Mouse (Mus musculus) liver, postnatal 0 days (tissue): ENCODE results near the gene Mex3a. TPM values are rescaled to one million over a fixed set of nuclear protein-coding genes. Genes with fewer than 3 reads are reported as not detected.
A peak's percentile ranks its signal among the peaks of the same experiment; 100 is the strongest.

Experiments used
- ATAC-seq: fragments of 200-750 bp; cut with Nextera tagmentation; 2 replicates; pipeline ENCODE4 v1.8.0; 2017; ENCODE audit warnings: mild to moderate bottlenecking, moderate library complexity
- DNase-seq: peaks from one replicate; pipeline ENCODE4 v3.0.0-alpha.2; 2016
- H3K27ac ChIP-seq: fragments of 300-500 bp; sonication (generic); 2 replicates; pipeline ENCODE4 v1.5.1; 2014; ENCODE audit warnings: antibody characterized with exemption, moderate library complexity, mild to moderate bottlenecking, low read depth
- H3K27me3 ChIP-seq: fragments of 300-500 bp; sonication (generic); 2 replicates; pipeline ENCODE4 v1.6.1; 2014; ENCODE audit warnings: low read length, control low read depth, mixed read lengths; ENCODE audit not compliant: insufficient read depth
- H3K36me3 ChIP-seq: fragments of 300-500 bp; sonication (generic); replicated peaks from 2 replicates; pipeline ENCODE4 v1.6.1; 2014; ENCODE audit warnings: mild to moderate bottlenecking, control low read depth, low read length, moderate library complexity, mixed read lengths; ENCODE audit not compliant: insufficient read depth
- H3K4me1 ChIP-seq: fragments of 300-500 bp; sonication (generic); 2 replicates; pipeline ENCODE4 v1.6.1; 2014; ENCODE audit warnings: antibody characterized with exemption, mild to moderate bottlenecking, control low read depth; ENCODE audit not compliant: insufficient read depth
- H3K4me2 ChIP-seq: fragments of 300-500 bp; sonication (generic); 2 replicates; pipeline ENCODE4 v1.6.1; 2014; ENCODE audit warnings: low read depth, mild to moderate bottlenecking, low read length, moderate library complexity, mixed read lengths
- H3K4me3 ChIP-seq: fragments of 300-500 bp; sonication (generic); 2 replicates; pipeline ENCODE4 v1.5.1; 2014; ENCODE audit warnings: low read depth, low read length
- H3K9ac ChIP-seq: fragments of 300-500 bp; sonication (generic); replicated peaks from 2 replicates; pipeline ENCODE4 v1.6.1; 2014; ENCODE audit warnings: mild to moderate bottlenecking, moderate library complexity
- H3K9me3 ChIP-seq: fragments of 300-500 bp; sonication (generic); 2 replicates; pipeline ENCODE4 v1.6.1; 2016; ENCODE audit warnings: mild to moderate bottlenecking, control low read depth, low read length, mixed read lengths
- CTCF ChIP-seq: sonication (generic); IDR thresholded peaks from 2 replicates; pipeline ENCODE4 v1.5.1; 2016; ENCODE audit warnings: antibody characterized with exemption, low read depth
- EP300 ChIP-seq: IDR thresholded peaks from 2 replicates; pipeline ENCODE4 v1.6.1; 2016; ENCODE audit warnings: antibody characterized with exemption, low read depth, mild to moderate bottlenecking
- WGBS: fragments of 180-500 bp; shearing (Covaris S2); extraction: QIAGEN DNeasy Blood & Tissue Kit; methylation state at CpG from one replicate; pipeline ENCODE4 v1.1.7; 2014; ENCODE audit not compliant: insufficient replicate concordance; 5-methylcytosine and 5-hydroxymethylcytosine counted together
- polyA plus RNA-seq: library from polyadenylated mRNA; unstranded; fragments of >200 nt; fragmentation: Nextera tagmentation; extraction: Ambion mirVana; gene quantifications from 2 replicates; pipeline ENCODE4 v1.2.1, GENCODE M21; 2015

Mex3a gene
- polyA plus RNA-seq, 1 experiment from 2014 or later, result 0.51 TPM

- DNase-seq, result no peak
- no peak overlapping the region for H3K4me3 ChIP-seq
- H3K4me1 ChIP-seq, result peaks cover 14% of the 10 kb centered on the region
- no peaks in the 10 kb centered on the region for H3K36me3 ChIP-seq
- ATAC-seq, result no peak
- H3K9ac ChIP-seq, result no peak overlapping the region; the same call in 1 of the 2 replicates
- H3K4me2 ChIP-seq, result no peak overlapping the region
- no peaks in the 10 kb centered on the region for H3K27me3 ChIP-seq
- H3K27ac ChIP-seq, result no peak overlapping the region
- H3K9me3 ChIP-seq, result no peaks in the 10 kb centered on the region
- WGBS, result 69% methylated on average over 5 of the region's 5 CpGs
- no peak for TF ChIP-seq EP300
- TF ChIP-seq CTCF, result no peak
Observed at GRCm38 (mm10) chr3:88540085-88540484, 7.9 kb downstream of the Mex3a start.

DNA sequence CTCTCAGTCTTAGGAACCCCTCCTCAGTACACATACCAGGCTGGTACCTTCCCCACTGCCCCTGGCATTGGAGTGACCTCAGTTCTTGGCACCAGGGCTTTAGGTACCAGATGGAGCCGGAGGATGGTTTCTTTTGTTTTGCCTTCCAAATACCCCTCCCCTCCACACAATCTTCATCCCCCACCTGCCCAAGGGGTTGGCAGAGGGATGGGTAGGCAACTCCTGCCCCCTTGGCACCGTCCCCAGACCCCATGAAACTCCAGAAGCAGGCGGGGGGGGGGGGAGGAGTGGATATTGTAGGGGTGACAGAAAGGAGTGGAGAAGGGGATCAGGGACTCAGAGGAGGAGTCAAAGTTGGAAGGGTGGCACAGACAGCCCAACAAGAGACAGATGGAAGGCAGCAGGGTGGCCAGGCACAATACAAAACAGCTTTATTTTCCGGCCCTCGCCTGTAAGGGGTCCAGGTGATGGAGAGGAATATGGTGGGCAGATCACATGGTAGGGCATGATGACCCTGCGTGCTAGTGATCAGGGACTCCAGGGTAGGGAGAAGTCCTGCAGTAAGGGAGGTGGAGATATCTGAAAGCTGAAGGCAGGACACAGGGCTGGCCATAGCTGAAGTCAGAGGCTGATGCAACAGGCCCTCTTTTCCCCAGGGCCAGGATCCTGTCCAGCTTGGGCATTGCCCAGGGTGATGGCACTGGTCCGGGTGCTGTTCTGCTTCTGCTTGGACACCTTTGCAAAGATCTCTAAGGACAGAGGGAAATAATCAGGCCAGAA, 9.6 kb downstream of the Mex3a start:
- no peaks in the 10 kb centered on the region for H3K36me3 ChIP-seq
- DNase-seq (no peak), ATAC-seq (no peak)
- no peak overlapping the region for H3K27ac ChIP-seq
- no peak overlapping the region for H3K4me3 ChIP-seq
- TF ChIP-seq EP300 (no peak), CTCF (no peak)
- no peak overlapping the region for H3K4me2 ChIP-seq
- no peak overlapping the region for H3K9ac ChIP-seq
- no peaks in the 10 kb centered on the region for H3K9me3 ChIP-seq
- H3K4me1 ChIP-seq, result peaks cover 2% of the 10 kb centered on the region
- WGBS, result 80% methylated on average over 7 of the region's 7 CpGs
- H3K27me3 ChIP-seq, result no peaks in the 10 kb centered on the region

- Histone ChIP-seq H3K4me2 (no peak overlapping the region), H3K4me1 (peaks cover 2% of the 10 kb centered on the region; the same call in 1 of the 2 replicates), H3K36me3 (no peaks in the 10 kb centered on the region), H3K4me3 (no peak overlapping the region), H3K9ac (no peak overlapping the region), H3K27ac (no peak overlapping the region), H3K9me3 (no peaks in the 10 kb centered on the region), H3K27me3 (no peaks in the 10 kb centered on the region)
- no peak for ATAC-seq
- no peak for DNase-seq
- TF ChIP-seq CTCF (no peak), EP300 (no peak)
- 82% methylated on average over 4 of the region's 4 CpGs for WGBS
Observed at GRCm38 (mm10) chr3:88542486-88542885, 10.3 kb downstream of the Mex3a start.

DNA sequence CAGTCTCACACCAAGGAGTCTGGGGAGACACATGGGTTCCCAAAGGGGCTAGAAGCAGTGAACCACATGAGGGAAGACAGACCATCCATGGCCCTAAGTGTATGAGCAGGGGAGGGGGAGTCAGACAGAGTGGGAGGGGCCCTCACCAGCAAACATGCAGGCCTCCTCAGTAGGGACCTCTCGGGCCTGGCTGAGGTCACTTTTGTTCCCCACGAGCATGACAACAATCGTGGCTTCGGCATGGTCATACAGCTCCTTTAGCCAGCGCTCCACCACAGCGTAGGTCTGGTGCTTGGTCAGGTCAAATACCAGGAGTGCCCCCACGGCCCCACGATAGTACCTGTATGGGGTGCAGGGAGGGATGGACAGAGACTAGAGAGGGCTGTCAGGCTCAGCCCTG, 11.0 kb downstream of the Mex3a start:
- Histone ChIP-seq H3K36me3 (no peaks in the 10 kb centered on the region), H3K9me3 (no peaks in the 10 kb centered on the region), H3K9ac (no peak overlapping the region), H3K27ac (no peak overlapping the region), H3K27me3 (no peaks in the 10 kb centered on the region), H3K4me3 (no peak overlapping the region), H3K4me2 (no peak overlapping the region), H3K4me1 (peaks cover 2% of the 10 kb centered on the region; the same call in 1 of the 2 replicates)
- DNase-seq, result no peak
- 81% methylated on average over 8 of the region's 8 CpGs for WGBS
- no peak for ATAC-seq
- no peak for TF ChIP-seq CTCF
- no peak for TF ChIP-seq EP300

GRCm38 (mm10) chr3:88543651-88544410, 11.6 kb downstream of the Mex3a start:
- no peaks in the 10 kb centered on the region for H3K27me3 ChIP-seq
- DNase-seq (no peak), ATAC-seq (0 out of 2 replicates have a peak, but pooled peaks have one; percentile 31)
- 57% methylated on average over 5 of the region's 5 CpGs for WGBS
- H3K4me1 ChIP-seq, result peaks cover 2% of the 10 kb centered on the region; the same call in 1 of the 2 replicates
- H3K4me3 ChIP-seq, result no peak overlapping the region
- no peak overlapping the region for H3K4me2 ChIP-seq
- no peaks in the 10 kb centered on the region for H3K36me3 ChIP-seq
- no peak overlapping the region for H3K27ac ChIP-seq
- H3K9ac ChIP-seq, result no peak overlapping the region
- no peaks in the 10 kb centered on the region for H3K9me3 ChIP-seq
- TF ChIP-seq CTCF (no peak), EP300 (no peak)

DNA sequence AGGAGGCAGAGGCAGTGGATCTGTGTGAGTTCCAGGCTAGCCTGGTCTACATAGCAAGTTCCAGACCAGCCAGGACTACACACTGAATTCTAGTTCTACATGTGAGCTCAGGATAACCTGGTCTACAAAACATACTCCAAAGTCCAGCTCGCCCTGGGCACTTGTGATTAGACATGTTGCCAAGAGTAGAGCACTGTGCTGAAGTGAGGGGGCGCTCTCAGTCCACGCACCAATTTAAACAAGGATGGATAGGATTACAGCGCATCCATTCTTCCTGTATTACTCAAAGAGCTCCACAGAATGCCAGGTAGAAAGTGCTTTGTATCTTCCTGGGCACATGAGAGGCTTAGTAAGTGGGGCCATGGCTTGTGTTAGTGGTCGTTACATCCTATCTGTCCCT, 12.3 kb downstream of the Mex3a start:
- H3K4me1 ChIP-seq, result peaks cover 2% of the 10 kb centered on the region; the same call in 1 of the 2 replicates
- no peaks in the 10 kb centered on the region for H3K36me3 ChIP-seq
- no peak overlapping the region for H3K4me2 ChIP-seq
- TF ChIP-seq CTCF (peak; percentile 71), EP300 (no peak)
- no peaks in the 10 kb centered on the region for H3K27me3 ChIP-seq
- H3K4me3 ChIP-seq, result no peak overlapping the region
- WGBS, result 42% methylated on average over 5 of the region's 5 CpGs
- DNase-seq (peak; percentile 50), ATAC-seq (peak; percentile 62)
- no peak overlapping the region for H3K9ac ChIP-seq
- H3K27ac ChIP-seq, result no peak overlapping the region
- no peaks in the 10 kb centered on the region for H3K9me3 ChIP-seq
